Mouse (Mus musculus): Measurements from ENCODE around the gene Slc35a2.
A peak's percentile ranks its signal among the peaks of the same experiment; 100 is the strongest.
"Not testable (repeated sequence)": the region's sequence is repeated elsewhere in the genome, so short reads cannot be mapped to it uniquely, and the experiment has no call there.

The Slc35a2 gene

GRCm38 (mm10) chrX:7909242-7909641 lies 25.4 kb downstream of the Slc35a2 start, which contains the start of gene Gm10490:
Gene Gm10490 (plus strand): TSS chrX:7909542.
- not testable (repeated sequence) for DNase-seq

DNA sequence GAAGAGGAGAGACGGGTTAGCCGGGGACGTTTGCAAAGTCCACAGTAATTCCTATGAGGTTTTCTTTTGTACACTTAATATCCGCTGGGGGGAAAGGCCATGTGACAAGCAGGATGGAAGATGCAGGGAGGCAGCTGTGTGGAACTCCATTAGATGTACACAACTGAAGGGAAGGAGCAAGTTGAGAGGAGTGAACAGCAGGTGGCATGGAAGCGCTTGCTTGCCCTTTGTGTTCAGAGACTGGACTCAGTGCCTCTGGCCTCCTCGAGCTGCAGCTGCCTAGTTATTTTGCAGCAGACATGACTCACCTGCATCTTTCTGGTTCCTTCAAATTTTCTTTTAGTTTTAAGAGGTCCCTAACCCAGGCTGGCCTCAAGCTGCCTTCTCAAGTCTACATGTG lies 26.6 kb downstream of the Slc35a2 start:
- no peak for DNase-seq

- DNase-seq: not testable (repeated sequence)
Observed at GRCm38 (mm10) chrX:7915669-7916068, 31.8 kb downstream of the Slc35a2 start.

DNA sequence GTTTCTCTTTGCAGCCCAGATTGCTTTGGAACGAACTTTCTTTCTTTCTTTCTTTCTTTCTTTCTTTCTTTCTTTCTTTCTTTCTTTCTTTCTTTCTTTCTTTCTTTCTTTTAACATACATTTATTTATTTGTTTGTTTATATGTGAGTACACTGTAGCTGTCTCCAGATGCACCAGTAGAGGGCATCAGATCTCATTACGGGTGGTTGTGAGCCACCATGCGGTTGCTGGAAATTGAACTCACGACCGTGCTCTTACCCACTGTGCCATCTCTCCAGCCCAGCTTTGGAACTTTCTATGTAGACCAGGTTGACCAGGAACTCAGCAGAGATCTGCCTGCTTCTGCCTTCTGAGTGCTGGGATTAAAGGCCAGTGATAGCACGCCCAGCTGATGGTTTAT lies 34.1 kb downstream of the Slc35a2 start:
- not testable (repeated sequence) for DNase-seq

DNA sequence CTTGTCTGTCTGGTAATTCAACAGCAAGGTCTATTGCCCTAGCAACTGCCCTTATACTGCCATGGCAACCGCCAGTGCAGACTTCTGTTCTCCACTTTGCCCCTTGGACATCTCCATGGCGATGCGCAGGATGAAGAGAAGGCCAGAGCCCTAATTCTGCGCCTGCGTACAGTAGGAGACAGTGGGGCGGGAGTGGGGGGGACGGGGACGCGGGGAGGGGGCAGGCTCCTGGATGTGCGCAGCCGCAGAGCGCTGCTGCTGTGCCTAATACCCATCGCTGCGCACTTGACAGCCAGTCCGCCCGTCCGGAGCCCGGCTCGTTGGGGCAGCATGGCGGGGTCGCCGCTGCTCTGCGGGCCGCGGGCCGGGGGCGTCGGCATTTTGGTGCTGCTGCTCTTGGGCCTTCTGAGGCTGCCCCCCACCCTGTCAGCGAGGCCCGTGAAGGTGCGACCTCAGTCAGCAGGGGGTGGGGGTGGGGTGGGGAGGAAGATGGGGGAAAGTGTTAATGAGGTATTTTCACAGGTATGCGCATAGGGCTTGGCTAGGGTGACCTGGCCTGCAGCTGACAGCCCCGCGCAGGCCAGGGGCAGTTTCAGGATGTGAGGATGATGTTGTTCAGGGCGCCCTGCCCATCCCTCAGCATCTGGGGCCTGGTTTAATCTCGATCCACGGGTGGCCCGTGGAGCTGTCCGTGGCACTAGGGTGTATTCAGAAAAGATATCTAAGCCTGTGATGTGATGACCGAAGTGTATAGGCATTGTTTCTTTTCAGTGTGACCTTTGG lies 36.0 kb downstream of the Slc35a2 start, which contains the start of gene Pcsk1n:
Pcsk1n (plus strand) TSS at position 222 of the 783 bp plus-strand sequence.
- peak; percentile 69 for DNase-seq

DNA sequence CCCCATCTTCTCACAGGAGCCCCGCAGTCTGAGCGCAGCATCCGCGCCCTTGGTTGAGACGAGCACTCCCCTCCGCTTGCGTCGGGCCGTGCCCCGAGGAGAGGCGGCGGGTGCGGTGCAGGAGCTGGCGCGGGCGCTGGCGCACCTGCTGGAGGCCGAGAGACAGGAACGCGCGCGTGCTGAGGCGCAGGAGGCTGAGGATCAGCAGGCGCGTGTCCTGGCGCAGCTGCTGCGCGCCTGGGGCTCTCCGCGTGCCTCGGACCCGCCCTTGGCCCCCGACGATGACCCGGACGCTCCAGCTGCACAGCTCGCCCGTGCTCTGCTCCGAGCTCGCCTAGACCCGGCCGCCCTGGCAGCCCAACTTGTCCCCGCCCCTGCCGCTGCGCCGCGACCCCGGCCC lies 38.2 kb downstream of the Slc35a2 start:
- DNase-seq: peak; percentile 36

GRCm38 (mm10) chrX:7926266-7926665 lies 42.4 kb downstream of the Slc35a2 start:
- no peak for DNase-seq

GRCm38 (mm10) chrX:7927116-7927515 lies 43.3 kb downstream of the Slc35a2 start:
- DNase-seq: no peak

DNA sequence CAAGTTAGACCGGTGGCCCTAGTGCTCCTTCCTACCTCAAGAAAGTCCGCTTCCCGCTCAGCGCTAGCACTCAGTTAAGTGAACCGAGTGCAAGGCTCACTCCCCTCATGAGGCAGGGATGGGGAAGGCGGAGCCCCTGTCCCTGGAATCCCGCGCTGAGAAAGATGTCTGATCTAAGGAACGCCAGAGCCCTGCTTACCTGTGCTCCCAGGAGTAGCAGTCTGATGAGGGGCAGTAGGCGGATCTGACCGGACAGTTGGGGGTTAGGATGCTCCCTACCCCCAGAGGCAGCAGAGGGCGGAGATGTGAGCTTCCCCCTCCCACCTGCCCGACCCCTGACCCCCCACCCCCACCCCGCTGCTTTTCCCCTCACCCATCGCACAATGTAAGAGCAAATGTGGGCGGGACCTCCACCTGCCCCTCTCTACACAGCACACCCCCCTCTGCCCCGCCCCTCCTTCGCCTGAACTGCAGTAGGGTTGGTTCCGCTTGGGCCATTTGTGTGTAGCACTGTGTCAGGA lies 44.5 kb downstream of the Slc35a2 start, which contains the start of gene Eras:
Eras (minus strand) TSS at position 338 of the 521 bp plus-strand sequence.
- DNase-seq: no peak

GRCm38 (mm10) chrX:7936874-7937273 lies 53.0 kb downstream of the Slc35a2 start:
- no peak for DNase-seq

DNA sequence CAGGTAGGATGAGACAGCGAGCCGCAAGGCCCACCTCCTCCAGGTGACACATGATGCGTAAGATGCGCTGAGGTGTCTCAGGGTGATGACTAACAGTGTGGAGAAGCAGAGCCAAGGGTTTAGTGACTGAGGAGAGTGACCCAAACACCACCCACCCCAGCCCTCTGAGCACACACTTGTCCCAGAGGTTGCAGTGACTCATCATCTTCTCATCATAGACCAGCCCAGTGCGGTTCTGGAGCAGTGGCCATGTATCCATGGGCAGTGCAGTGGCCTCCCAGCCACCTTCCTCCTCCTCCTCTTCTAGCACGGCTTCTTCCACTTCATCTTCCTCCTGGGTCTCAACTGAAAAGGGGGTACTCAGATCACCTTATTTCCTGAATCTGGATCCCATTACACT lies 53.8 kb downstream of the Slc35a2 start:
- no peak for DNase-seq

All from cerebellum, adult 11-12 months (tissue).